Mouse (Mus musculus) layer of hippocampus, postnatal 14 days (tissue): ENCODE measurements around the gene Cyp2u1. TPM values are rescaled to one million over a fixed set of nuclear protein-coding genes. Genes with fewer than 3 reads are reported as not detected.

Experiments
- DNase-seq, 2 experiments: peaks; one replicate each; pipeline ENCODE4 v3.0.0; 2021 to 2022; ENCODE audit warnings: low spot score in 2 of 2, mixed read lengths in 1 of 2
- total RNA-seq, 2 experiments: library from RNA; stranded (reverse); gene quantifications; 2 replicates each; pipeline ENCODE4 v1.2.3; 2021

Gene Cyp2u1
- total RNA-seq, 2 experiments from 2014 or later: 15.1 to 15.3 TPM

DNA sequence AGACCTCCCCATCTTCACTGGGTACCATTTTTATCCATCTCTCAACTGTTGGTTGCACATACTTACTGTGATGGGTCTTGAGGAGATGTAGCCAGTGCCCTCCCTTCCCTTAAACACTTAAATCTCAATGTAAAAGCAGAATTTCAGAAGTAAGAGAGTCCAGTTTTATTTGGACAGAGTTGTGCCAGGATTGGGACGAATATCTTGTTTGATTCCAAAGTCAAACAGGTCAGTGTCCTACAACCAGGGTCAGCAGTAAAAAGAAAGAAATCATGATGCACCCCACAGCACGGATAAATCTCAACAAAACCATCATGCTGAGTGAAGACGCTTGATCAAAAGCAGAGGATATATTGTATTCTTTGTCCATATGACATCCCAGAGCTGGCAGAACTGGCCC, 4.8 kb upstream of the Cyp2u1 start:
- no peak for DNase-seq

DNA sequence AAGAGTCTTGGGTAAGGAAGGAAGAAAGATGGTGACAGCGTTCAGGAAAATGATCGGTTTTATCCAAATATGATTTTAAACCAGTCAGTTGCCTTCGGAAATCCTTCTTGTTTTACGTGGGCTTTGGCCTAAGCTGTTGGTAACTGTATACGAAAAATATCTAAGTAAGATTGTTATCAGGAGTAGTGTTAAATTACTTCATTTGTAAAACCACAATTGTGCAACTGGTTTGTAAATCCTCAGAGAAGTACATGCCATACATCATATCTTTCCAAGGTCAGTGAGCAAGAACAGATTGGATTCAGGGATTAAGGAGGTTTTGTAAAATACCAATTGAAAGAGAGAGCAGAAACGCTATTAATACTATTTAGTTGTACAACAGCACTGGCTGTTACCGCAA, 3.2 kb upstream of the Cyp2u1 start:
- no peak for DNase-seq

DNA sequence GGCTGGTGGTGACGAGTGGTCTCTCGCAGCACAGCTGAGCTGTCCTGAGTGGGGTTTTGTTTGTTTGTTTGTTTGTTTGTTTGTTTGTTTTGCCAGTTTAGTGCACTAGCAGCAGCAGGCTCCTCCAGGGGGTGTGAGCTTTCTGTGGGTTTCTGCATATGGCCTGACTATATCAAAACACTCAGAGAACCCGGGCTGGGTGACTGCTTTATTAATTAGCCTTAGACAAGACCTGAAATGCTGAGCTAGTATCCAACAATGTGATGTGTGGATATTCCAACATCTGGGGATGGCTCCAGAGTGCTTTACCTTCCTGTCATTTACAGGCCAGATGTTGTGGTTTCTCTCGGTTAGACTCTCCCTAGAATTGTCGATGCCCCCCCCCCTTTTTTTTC, 290 bp upstream of the Cyp2u1 start:
- no peak for DNase-seq

DNA sequence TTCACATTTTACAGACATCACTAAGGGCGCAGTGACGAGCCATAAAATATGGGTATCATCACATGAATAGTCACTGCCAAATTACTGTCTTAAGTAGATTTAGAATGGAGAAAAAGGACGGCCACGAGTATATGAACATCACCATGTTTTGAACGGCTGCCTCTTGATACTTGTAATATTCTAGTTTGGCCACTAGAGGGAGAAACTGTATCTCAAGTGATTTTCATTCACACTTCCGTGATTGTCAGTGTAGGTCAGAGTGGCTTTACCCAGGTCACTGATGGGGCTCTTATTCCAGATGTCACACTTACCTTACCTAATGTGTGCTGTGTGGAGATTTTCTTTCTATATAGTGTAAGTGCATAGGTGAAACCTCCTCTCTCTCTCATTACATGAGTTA, 3.1 kb downstream of the Cyp2u1 start:
- DNase-seq: peak in 1 of 2 experiments; percentile 42

DNA sequence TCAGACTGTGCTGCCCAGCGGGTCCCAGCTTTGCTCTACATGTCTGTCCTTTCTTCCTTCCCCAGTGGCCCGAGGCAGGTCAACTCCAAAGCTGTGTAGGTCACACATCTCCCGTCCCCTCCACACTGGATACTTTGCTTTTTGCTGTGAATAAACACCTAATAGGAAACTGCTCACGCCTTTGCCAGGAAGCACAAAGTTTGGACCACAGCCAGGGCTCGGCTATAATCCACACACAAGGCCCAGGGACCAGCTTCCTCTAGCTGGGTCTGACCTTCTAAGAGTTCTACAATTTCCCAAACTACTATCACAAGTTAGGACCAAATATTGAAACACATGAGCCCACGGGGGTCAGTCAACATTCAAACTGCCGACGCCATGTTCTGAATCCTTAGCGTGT, 3.9 kb downstream of the Cyp2u1 start:
- DNase-seq: no peak

DNA sequence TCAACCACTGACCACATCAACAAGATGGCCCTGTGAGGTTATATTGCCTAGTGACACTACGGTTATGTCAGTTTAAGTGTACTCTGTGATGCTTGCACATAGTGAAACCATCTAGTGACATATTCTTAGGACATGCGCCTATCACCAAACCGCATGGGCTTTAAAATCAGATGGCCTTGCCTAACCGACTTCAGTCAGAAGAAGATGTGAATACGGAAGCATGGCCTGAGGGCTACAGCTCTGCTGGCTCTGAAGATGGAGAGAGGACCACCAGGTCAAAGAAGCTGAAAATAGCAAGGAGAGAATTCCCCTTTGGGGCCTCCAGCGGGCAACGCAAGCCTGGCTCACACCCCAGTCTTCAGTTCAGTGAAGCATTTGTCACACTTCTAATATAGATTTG, 6.1 kb downstream of the Cyp2u1 start:
- DNase-seq: no peak

DNA sequence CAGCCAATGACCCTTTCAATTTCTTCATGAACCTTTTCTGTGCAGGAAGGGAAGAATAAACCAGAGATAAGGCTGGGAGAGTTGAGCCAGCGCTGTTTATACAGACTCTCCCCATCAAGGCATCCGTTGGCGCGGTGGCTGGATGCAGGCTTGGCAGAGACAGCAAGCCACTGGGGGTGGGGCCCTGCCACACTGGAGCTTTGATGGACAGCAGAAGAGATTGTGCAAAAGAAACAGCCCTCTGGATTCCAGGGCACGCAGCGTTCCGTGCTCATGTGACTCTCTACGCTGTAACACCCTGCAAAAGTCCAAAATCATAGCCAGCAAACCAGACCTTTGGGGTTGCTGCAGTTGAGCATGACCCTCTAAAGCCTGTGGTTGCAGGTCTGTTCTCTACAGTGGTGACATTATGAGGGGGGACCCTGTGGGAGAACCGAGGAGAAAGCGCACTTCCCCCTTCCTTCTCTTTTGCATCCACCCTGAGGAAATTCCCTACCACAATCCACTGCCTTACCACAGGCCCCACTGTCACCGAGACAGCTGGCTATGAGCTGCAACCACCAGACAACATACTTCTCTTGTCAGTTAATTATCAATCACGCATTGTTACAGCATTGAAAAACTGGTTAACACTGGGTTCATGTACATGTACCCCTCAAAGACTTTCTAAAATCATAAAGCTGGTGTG, 7.4 kb downstream of the Cyp2u1 start:
- DNase-seq: no peak

DNA sequence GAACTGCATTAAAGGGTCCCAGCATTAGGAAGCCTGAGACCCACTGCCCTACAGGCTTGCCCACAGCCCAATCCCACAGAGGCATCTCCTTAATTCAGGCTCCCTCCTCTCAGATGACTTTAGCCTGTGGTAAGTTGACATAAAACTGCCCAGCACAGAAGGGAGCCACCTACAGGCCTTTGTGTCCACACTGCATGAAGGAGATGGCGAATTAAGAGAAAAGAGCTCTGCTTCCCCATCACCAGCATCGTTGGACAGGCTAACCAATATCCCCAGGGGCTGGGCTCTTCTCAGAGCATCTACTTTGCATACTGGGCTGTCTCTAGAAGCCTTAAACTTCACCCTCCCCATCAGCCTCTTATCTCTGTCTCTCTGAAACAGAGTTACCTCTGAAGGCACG, 8.5 kb downstream of the Cyp2u1 start:
- no peak for DNase-seq

DNA sequence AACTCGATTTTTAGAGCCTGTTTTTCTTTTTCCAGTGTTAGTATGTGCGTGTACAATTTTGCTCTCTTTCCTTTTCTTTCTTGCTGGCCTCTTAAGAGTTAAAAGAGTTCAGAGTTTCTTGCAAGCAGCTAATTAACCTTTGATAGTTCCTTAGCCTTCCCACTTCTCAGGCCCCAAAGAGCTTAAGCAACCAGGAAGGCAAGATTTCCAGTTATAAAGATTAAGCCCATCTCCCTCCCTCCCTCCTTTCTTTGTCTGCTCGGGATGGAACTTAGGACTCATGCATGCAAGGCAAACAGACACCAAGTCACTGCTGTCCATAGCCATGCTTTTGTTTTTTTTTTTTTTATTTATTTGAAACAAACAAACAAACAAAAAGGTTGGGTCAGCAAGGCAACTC, 10.1 kb downstream of the Cyp2u1 start:
- no peak for DNase-seq

DNA sequence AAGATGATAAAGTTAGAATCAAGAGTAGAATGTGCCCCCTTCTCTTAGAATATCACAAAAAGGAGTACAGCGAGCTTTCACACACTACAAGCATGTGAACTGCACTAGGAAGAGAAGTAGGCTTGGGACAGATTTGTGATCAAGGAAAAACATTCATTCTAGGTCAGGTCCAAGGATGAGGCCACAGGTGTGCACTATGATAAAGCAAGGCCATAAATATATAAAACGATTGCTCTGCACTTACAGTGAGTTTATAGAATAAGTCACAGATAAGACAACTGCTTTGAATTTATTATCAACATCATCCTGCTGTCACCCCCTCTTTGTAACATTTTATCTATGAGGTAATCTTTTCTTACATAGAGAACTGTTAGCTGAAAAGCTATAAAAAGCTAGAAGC, 10.7 kb downstream of the Cyp2u1 start:
- DNase-seq: no peak

DNA sequence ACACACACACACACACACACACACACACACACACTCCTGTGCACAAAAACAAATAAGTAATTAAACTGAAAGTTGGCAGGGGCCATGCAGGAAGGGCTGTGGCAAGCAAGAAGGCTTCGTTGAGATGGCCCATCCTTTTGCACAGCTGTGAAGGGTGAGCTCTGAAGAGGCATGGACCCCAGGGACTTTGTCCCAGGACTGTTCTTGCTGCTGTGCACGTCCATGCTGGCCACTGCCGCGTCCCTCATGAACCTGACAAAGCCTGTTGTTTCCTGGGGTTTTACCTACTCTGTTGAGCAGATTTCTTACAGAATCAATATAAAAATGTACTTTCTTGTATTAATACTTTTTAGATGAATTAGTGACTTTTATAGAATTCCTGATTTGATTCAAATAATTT, 11.1 kb downstream of the Cyp2u1 start:
- DNase-seq: no peak

DNA sequence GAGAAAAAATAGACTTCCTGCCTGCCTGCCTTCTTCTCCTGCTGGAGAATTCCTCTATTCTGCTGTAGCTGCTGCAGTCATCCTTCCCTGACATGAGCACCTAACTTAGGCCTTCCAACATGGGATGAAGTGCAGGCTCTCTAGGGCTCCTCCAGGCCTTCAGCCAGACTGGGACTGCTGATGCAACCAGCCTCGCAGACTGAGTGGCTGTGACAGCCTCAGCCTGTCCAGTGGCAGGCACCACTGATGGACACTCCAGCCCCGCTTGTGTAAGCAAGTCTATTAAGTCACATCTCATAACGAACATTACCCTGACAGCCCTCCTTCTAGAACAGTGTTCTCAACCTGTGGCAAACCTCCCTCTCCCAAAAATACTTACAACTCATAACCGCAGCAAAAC, 28.9 kb downstream of the Cyp2u1 start:
- no peak for DNase-seq

DNA sequence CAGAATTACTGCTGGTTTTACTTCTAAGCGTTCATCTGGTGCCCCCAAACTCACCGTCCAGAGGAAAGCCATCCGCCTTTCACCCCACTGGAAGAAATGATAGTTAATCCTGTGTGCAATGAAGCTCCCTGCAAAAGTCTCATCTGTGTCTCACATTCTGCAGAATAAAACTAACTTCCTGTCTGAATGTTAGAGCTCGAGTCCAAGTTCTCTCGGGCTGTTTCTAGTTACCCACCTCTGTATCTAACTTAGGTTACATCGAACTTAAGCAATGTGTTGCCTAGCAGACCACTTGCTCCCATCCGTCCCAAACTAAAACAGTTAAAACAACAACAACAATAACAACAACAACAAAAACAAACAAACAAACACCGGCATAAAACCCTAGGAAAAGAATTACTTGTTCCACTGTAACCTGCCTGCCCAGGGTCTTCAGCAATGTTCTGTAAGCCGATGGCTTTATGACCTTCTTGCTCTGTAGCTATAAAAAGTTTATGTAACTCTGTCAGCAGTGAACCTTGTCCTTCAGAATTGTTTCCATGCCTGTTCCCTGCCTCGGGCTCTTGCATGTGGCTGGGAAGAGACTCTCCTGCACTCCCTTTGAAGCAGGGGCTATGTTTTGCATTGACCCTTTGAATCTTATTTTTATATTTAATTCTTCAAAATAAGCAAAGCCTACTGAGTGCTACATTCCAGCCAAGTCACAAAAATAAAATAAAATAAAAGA, 30.5 kb downstream of the Cyp2u1 start:
- no peak for DNase-seq

DNA sequence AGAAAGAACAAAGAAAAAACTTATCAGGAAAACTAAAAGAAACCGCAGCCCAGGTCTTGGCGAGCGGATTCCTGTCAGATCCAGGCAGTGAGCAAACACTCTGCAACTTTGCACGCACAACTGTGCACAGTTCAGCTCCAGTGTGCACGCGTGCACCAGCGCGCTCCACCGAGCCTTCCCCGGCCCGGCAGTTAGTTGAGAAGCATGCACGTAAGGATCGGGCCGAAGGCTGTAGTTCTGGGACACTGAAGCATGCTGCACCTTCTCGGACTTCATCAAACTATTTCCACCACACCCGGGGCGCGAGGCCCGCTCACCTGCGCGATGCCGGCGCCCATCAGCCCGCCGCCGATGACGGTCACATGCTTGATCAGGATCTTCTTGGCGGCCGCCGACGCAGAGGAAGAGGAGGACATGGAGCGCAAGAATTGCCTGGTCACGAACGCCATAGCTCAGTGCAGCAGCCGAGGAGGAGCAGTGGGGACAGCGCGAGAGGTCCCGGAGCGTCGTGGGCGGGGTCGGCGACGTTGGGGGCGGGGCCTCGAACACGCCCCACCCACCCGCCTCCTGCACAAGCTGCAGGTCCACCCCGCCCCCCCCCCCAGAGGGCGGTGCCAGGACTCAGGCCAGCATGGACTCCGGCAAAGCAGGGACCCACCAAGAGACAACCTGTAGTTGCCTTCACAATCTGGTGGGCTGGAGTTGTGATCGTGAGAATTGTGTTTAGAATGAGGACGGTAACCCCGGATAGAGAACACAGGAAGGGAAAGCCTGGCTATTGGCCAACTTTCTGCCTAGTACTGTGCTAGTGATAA, 31.3 kb downstream of the Cyp2u1 start, which contains the start of gene Hadh:
Gene Hadh (minus strand): TSS at position 543 of the 815 bp plus-strand sequence.
- DNase-seq: peak; percentile 80 to 81

DNA sequence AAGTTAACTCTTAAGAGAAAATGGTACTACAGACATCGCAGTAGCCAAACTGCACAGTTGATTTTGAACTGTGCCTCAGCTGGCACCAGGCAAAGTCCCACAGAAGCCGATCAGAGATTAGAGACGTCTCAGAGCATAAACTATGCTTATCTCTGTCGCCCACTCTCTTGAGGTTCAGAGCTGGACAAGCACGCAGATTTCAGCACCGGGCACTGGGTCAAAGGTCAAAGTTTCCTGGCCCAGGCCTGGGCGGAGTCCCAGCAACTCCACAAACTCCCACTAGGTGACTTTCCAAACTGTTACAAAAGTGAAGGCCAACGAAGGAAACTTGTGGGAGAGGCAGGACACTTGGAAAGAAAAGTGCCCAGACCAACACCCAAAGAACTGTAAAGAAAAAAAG, 31.9 kb downstream of the Cyp2u1 start:
- no peak for DNase-seq

DNA sequence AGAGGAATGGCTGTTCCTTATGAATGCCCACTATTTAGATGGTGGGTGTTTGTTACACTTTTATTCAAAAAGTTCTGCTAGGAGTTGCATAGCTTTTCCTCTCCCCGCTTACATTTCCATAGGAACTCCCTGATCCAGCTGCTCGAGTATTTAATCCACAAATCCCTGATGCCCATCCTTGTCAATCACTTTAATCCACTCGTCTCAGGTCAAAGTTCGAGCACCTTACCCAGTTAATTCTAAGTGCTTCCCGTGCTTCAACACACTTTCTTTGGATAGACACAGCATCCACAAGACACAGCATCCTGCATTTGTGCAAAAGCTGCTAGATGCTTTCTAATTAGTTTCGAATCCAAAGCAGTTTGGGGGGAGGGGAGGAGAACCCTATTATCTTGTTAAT, 32.6 kb downstream of the Cyp2u1 start:
- DNase-seq: no peak

DNA sequence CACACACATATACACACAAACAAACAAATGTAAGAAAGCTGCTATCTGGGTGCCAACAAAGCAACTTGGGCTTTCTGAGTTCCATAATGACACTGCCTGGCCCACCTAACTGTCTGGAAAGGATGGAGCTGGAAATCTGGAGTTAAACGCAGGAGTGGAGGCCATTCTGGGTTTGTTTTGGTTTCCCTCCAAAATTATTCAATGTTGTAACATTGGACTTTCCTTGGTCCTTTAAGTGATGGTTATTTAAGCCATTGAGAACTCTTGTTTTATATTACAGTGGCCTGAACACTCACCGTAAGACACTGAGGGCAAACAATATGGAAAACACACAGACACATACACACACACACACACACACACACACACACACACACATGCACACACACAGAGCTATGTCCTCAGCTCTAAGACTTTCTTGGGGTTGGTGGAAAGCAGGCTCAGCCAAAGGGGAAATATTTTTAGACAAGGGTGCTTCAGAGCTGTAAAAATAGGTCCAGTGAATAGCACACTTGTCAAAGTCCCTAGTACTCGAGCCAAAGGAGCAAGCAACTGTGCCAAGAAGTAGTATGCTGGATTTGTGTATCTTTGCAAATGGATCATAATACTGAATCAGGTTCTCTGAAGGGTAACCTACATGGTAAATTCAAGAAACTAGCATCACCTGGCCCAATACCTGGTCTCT, 36.5 kb downstream of the Cyp2u1 start:
- DNase-seq: no peak

DNA sequence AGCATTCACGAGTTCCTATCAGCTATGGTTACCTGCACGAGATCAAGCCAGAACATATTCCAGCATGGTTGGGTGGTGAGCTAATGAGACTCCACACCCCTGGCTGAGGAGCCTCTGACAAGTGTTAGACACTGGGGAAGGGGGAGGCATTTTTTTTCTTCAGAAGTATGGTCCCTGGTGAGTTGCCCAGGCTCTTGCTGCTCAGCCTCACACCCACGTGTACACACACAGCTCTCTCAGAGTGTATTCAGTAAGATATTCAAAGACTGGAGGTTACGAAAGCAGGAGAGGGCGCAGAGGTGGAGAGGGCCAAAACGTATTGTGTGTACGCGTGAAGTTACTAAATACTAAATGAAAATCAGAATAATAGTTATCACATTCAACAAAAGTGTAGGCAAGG, 37.5 kb downstream of the Cyp2u1 start:
- DNase-seq: no peak

DNA sequence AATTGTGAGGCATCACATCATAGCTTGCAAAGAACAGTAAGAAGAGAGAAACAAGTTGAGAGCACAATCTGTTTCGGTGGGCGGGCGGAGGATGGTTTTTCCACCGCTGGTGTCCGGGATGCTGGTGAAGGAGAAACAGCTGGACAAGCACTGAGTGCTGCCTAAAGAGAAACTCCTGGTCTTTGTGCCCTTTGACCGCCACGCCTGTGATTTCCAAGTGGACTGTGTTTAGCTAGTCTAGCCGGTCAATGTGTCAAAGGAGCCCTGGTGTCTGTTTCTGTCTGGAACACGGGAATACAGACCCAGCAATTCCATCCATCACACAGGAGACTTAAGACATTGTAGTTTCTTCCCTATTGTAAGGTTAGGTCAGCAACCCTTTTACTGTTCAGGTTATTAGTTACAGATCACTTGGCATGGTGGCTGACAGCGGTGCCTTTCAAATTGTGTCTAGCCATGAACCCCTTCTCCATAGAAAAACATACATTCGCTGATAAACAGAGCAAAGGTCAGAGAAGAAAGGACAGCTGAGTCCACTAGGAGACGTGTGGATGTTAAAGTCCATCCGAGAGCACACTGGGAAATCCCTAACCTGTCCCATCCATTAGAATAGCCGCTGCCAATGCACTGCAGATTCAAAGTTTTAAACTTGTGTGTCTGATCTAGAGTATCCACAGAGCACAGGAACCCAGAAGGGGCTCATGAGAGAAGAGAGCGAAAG, 39.1 kb downstream of the Cyp2u1 start:
- no peak for DNase-seq

DNA sequence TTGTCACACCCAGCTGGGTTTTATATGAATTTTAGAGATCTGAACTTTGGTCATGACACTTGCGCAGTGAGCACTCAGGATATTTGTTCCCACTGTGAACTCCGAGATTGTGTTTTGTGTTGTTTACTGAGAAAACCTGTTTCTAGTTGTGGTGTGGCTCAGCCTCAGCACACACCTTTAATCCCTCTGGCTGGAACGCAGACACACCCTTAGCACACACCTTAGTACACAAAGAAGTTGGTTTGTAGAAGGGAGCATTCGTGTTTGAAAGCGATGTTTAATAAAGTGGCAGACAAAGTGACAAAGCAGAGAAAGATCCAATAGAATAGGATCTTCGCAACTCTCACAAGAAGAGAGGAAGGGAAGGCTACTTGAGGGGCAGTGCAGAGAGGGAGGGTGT, 42.6 kb downstream of the Cyp2u1 start:
- DNase-seq: no peak

DNA sequence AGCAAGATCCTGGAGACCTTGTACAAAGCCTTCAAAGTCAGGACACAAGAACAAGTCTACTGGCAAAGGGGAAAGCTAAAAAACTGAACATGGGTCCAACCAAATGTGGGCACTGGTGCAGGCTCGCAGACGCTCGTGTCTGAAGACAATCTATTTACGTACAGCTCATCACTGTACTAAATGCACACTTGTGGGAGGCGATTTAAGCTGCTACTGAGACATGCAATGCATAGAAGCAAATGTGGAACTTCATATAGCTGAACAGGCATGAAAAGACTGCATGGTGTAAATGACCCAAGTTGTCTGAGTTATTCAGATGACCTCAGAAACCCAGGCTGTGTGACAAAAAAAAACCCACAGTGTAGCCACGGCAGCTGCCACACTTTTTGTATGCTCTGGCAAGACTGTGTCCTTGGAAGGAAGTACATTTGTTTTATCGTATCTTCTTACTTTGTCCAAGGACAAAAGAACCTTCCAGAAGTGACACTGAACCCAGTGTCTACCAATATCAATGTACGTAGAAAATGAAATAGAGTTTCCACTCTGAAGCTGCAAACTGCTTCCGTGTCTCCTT, 43.5 kb downstream of the Cyp2u1 start:
- no peak for DNase-seq
